ENCODE assay signal across 8 mouse cellular contexts in genomic region chr3:108537303-108537702, GRCm38 (mm10). TPM values are rescaled to one million over a fixed set of nuclear protein-coding genes. Genes with fewer than 3 reads are reported as not detected.
DNase-seq lines count a peak whose midpoint lies in the region; ATAC-seq lines count a peak whose summit lies in the region.

No protein-coding gene starts in this region.

- H3K9me3 ChIP-seq in hindbrain, embryonic 13.5 days = no peaks in the 10 kb centered on the region

- H3K4me1 ChIP-seq in hindbrain, embryonic 13.5 days (replicated peaks) = peaks cover 27% of the 10 kb centered on the region

- peak; percentile 19; the same call in 1 of the 2 replicates for ATAC-seq in hindbrain, embryonic 13.5 days (ENCODE audit: low FRiP score)

- H3K27ac ChIP-seq in hindbrain, embryonic 13.5 days = peak overlapping the region; percentile 66

- H3K9ac ChIP-seq in hindbrain, embryonic 13.5 days = peak overlapping the region; percentile 30; the same call in 1 of the 2 replicates

- H3K4me2 ChIP-seq in hindbrain, embryonic 13.5 days = peak overlapping the region; percentile 54

- peak overlapping the region; percentile 29 for H3K4me3 ChIP-seq in hindbrain, embryonic 13.5 days

- WGBS in hindbrain, embryonic 13.5 days = 4% methylated on average over 17 of the region's 17 CpGs

- no peaks in the 10 kb centered on the region for H3K36me3 ChIP-seq in hindbrain, embryonic 13.5 days

- peak; percentile 93 for DNase-seq in NIH3T3 (ENCODE audit: low read depth)
- peak; percentile 93 for DNase-seq in cerebellum, postnatal 10 days
- DNase-seq in frontal cortex, postnatal 14 days (ENCODE audit: low spot score in 2 of 2) = peak; percentile 85 to 86
- DNase-seq in layer of hippocampus, postnatal 25 days (ENCODE audit: extremely low spot score in 1 of 2, low spot score in 1 of 2) = peak; percentile 73 to 87
- peak; percentile 89 for DNase-seq in lung, postnatal 14 days
- peak; percentile 80 for DNase-seq in retina, adult 2 months (ENCODE audit: low read depth, low spot score)
- DNase-seq in thymus, postnatal 25 days = peak; percentile 78

- H3K27me3 ChIP-seq in hindbrain, embryonic 13.5 days = peaks cover 9% of the 10 kb centered on the region; the same call in 1 of the 2 replicates

RNA-seq across cellular contexts. Expression of gene 5330417C22Rik, which starts 1.0 kb away (rescaled TPM):
- 9.8 and 10.0 TPM in 2 replicates for polyA plus RNA-seq in hindbrain, embryonic 13.5 days (2015; fragmentation: Nextera tagmentation; extraction: Ambion mirVana)
- total RNA-seq in layer of hippocampus, postnatal 25 days (2021) = 10 to 100 TPM; 24.2 to 27.8 TPM

RNA-seq across cellular contexts. Expression of gene 1700013F07Rik, which starts 3.4 kb away (rescaled TPM):
- 0.74 and 2.9 TPM in 2 replicates for polyA plus RNA-seq in hindbrain, embryonic 13.5 days (2015; fragmentation: Nextera tagmentation; extraction: Ambion mirVana)
- total RNA-seq in layer of hippocampus, postnatal 25 days (2021) = 1 to 10 TPM in 1 of 2 experiments, under 1 TPM in 1; 0.98 to 2.4 TPM

RNA-seq across cellular contexts. Expression of gene Tmem167b, which starts 25.0 kb away (rescaled TPM):
- 58.8 and 60.6 TPM in 2 replicates for polyA plus RNA-seq in hindbrain, embryonic 13.5 days (2015; fragmentation: Nextera tagmentation; extraction: Ambion mirVana)
- 10 to 100 TPM; 49.6 to 54.1 TPM for total RNA-seq in layer of hippocampus, postnatal 25 days (2021)

RNA-seq across cellular contexts. Expression of gene Taf13, which starts 34.2 kb away (rescaled TPM):
- 63.8 and 66.2 TPM in 2 replicates for polyA plus RNA-seq in hindbrain, embryonic 13.5 days (2015; fragmentation: Nextera tagmentation; extraction: Ambion mirVana)
- total RNA-seq in layer of hippocampus, postnatal 25 days (2021) = 10 to 100 TPM; 25.6 to 29.0 TPM

RNA-seq across cellular contexts. Expression of gene Wdr47, which starts 53.8 kb away (rescaled TPM):
- polyA plus RNA-seq in hindbrain, embryonic 13.5 days (2015; fragmentation: Nextera tagmentation; extraction: Ambion mirVana) = 91.5 and 96.5 TPM in 2 replicates
- total RNA-seq in layer of hippocampus, postnatal 25 days (2021) = 100 to 1,000 TPM; 130 to 139 TPM

Comparison
In these comparisons a context has a peak if more than half of its experiments do, and no peak if none do; other contexts are left out.
1. Peak in every context shown above with its lines: DNase-seq, ATAC-seq, H3K4me3 ChIP-seq and H3K27ac ChIP-seq.